Mouse (Mus musculus): Measurements from ENCODE around the gene Rbm44. TPM values are rescaled to one million over a fixed set of nuclear protein-coding genes. Genes with fewer than 3 reads are reported as not detected.

The Rbm44 gene
- polyA plus RNA-seq (2012; rRNA removed) = not detected in 2 replicates

DNA sequence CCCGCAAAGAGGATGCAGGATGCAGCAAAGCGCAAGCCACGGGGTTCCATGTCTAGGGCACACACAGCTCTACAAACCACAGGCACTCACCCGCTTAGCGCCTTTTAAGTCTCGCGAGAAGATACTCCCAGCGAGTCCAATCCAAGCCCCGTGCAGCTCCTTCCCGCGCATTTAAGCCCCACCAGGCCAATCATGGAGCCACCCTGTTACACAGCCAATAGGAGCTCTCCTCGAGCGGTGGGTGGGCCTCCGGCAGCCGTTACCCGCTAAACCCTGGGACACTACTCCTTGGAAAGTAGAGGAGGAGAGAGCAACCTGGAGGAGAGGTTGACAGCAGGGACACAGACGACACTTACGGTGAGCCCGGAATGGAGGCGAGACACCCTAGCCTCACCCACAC, at the start of gene Rbm44:
Gene Rbm44 (plus strand): TSS at position 277 of the 400 bp plus-strand sequence.

DNA sequence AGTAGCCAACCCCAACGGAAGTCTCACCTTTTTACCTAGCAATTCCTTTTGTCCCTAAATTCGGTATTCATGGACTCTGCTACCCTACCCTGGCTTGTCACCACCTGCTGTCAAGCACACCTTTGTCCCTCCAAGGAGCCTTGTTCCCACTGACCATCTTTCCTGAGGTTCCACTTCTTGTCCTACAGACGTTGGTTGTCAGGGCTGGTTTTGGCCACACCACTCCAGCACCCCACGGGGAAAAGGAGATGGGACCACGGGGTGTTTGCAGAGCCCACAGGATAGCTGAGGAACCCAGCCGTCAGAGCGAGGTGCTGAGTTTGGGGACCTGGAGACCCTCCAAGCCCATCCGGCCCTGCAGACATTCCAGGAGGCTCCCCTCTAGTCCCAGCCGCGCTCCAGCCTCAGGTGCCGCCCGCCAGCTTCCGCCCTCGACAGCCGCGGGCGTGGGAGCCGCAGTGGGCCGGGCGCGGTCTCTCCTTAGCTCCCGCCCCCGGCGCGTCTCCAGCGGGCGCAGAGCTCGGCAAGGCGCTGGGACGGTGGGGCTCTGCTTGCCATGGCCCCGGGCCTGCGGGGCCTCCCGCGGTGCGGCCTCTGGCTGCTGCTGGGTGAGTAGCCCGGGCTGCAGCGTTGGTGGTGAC, 34.8 kb downstream of the Rbm44 start, which contains the start of gene Ramp1:
Gene Ramp1 (plus strand): TSS at position 290 of the 641 bp plus-strand sequence.

Other genes starting within 250 kb of the Rbm44 start
- gene Mlph, start 230.0 kb upstream of the Rbm44 start, polyA plus RNA-seq (2012; rRNA removed) = 35.8 and 41.9 TPM in 2 replicates
- gene Prlh, start 192.0 kb upstream of the Rbm44 start, polyA plus RNA-seq (2012; rRNA removed) = not detected in 2 replicates
- gene Rab17, start 175.4 kb upstream of the Rbm44 start, polyA plus RNA-seq (2012; rRNA removed) = 7.5 and 14.8 TPM in 2 replicates
- gene Lrrfip1, start 146.4 kb upstream of the Rbm44 start, polyA plus RNA-seq (2012; rRNA removed) = 16.3 and 22.3 TPM in 2 replicates
- gene Ramp1, start 34.7 kb downstream of the Rbm44 start, polyA plus RNA-seq (2012; rRNA removed) = 108 and 137 TPM in 2 replicates
- gene Ube2f, start 105.2 kb downstream of the Rbm44 start, polyA plus RNA-seq (2012; rRNA removed) = 24.7 and 25.8 TPM in 2 replicates
- gene Scly, start 153.2 kb downstream of the Rbm44 start, polyA plus RNA-seq (2012; rRNA removed) = 17.8 and 19.6 TPM in 2 replicates
- gene Espnl, start 177.0 kb downstream of the Rbm44 start, polyA plus RNA-seq (2012; rRNA removed) = 0.08 and 0.20 TPM in 2 replicates
- gene Klhl30, start 205.9 kb downstream of the Rbm44 start, polyA plus RNA-seq (2012; rRNA removed) = 4.3 and 4.9 TPM in 2 replicates
- 10.5 and 12.9 TPM in 2 replicates for gene Erfe, start 221.3 kb downstream of the Rbm44 start, polyA plus RNA-seq (2012; rRNA removed)

Measured in colon, adult 2 months (tissue).